Mouse (Mus musculus) cortical plate, adult 2 months (tissue): Measurements from ENCODE around the gene Wtap.

Source experiments
- CTCF ChIP-seq: fragments of 200-500 bp; IDR thresholded peaks from 2 replicates; pipeline ENCODE4 v1.5.1; 2011; ENCODE audit warnings: mild to moderate bottlenecking, control low read depth, low read length; ENCODE audit not compliant: insufficient read depth; ENCODE audit errors: extremely low read depth
- POLR2A ChIP-seq: fragments of 200-500 bp; IDR thresholded peaks from 2 replicates; pipeline ENCODE4 v1.6.1; 2011; ENCODE audit warnings: mild to moderate bottlenecking, low read length, control low read depth; ENCODE audit not compliant: insufficient read depth; ENCODE audit errors: extremely low read depth

DNA sequence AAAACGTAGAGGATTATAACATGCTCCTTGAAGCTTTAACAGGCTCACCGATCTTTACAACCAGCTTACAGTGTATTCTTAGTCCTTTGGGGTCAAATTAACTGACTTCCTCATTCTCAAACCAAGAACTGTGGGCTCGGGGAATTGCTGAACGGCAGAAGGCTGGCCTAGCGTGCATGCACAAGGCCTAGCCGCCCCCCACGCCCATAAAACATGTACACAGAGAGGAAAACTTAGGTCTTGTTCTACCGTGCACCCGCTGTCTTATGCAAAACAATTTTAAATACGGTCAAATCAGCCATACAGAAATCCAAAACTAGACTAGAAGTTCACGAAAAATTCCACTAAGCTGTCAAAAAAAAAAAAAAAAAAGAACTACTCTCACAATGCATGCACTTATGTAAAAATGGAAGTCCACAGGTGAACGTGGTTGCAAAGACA lies 2.8 kb downstream of the Wtap start:
- no peak for TF ChIP-seq CTCF
- TF ChIP-seq POLR2A: no peak
